Mouse (Mus musculus) embryonic facial prominence, embryonic 11.5 days (tissue): ENCODE results near the gene Wwox. TPM values are rescaled to one million over a fixed set of nuclear protein-coding genes. Genes with fewer than 3 reads are reported as not detected.
A peak's percentile ranks its signal among the peaks of the same experiment; 100 is the strongest.

Experiments
- ATAC-seq: fragments of 200-750 bp; cut with Nextera tagmentation; replicated peaks from 2 replicates; pipeline ENCODE4 v1.8.0; 2017; ENCODE audit warnings: low read depth; ENCODE audit not compliant: insufficient number of reproducible peaks, low FRiP score, low TSS enrichment
- DNase-seq: peaks from one replicate; pipeline ENCODE4 v3.0.0-alpha.2; 2015; ENCODE audit warnings: low spot score
- H3K27ac ChIP-seq: fragments of 300-500 bp; sonication (generic); replicated peaks from 2 replicates; pipeline ENCODE4 v1.5.1; 2014; ENCODE audit warnings: mild to moderate bottlenecking, low read depth, low read length, control low read depth
- H3K27me3 ChIP-seq: fragments of 300-500 bp; sonication (generic); 2 replicates; pipeline ENCODE4 v1.6.1; 2014; ENCODE audit warnings: mild to moderate bottlenecking, low read length, moderate library complexity, mixed read lengths; ENCODE audit not compliant: control insufficient read depth, insufficient read depth
- H3K36me3 ChIP-seq: fragments of 300-500 bp; sonication (generic); replicated peaks from 2 replicates; pipeline ENCODE4 v1.6.1; 2014; ENCODE audit warnings: low read depth, mild to moderate bottlenecking, low read length, moderate library complexity, mixed read lengths; ENCODE audit not compliant: control insufficient read depth, insufficient read depth
- H3K4me1 ChIP-seq: fragments of 300-500 bp; sonication (generic); 2 replicates; pipeline ENCODE4 v1.6.1; 2014; ENCODE audit warnings: low read length, mixed read lengths; ENCODE audit not compliant: control insufficient read depth, insufficient read depth
- H3K4me2 ChIP-seq: fragments of 300-500 bp; sonication (generic); 2 replicates; pipeline ENCODE4 v1.6.1; 2014; ENCODE audit warnings: low read depth, mild to moderate bottlenecking, control low read depth, low read length, moderate library complexity
- H3K4me3 ChIP-seq: fragments of 300-500 bp; sonication (generic); 2 replicates; pipeline ENCODE4 v1.5.1; 2014; ENCODE audit warnings: low read depth, low read length, control low read depth
- H3K9ac ChIP-seq: fragments of 300-500 bp; sonication (generic); replicated peaks from 2 replicates; pipeline ENCODE4 v1.6.1; 2014; ENCODE audit warnings: mild to moderate bottlenecking, control low read depth, low read length
- H3K9me3 ChIP-seq: fragments of 300-500 bp; sonication (generic); replicated peaks from 2 replicates; pipeline ENCODE4 v1.6.1; 2016; ENCODE audit warnings: mild to moderate bottlenecking, low read length, inconsistent platforms, mixed read lengths; ENCODE audit not compliant: control insufficient read depth
- WGBS: fragments of 180-500 bp; shearing (Covaris S2); extraction: QIAGEN DNeasy Blood & Tissue Kit; methylation state at CpG from one replicate; pipeline ENCODE4 v1.1.7; 2014; 5-methylcytosine and 5-hydroxymethylcytosine counted together
- polyA plus RNA-seq: library from polyadenylated mRNA; unstranded; fragments of >200 nt; fragmentation: Nextera tagmentation; extraction: Ambion mirVana; gene quantifications from 2 replicates; pipeline ENCODE4 v1.2.1, GENCODE M21; 2014

Wwox gene
- polyA plus RNA-seq, 1 experiment from 2014 or later: 7.2 TPM

DNA sequence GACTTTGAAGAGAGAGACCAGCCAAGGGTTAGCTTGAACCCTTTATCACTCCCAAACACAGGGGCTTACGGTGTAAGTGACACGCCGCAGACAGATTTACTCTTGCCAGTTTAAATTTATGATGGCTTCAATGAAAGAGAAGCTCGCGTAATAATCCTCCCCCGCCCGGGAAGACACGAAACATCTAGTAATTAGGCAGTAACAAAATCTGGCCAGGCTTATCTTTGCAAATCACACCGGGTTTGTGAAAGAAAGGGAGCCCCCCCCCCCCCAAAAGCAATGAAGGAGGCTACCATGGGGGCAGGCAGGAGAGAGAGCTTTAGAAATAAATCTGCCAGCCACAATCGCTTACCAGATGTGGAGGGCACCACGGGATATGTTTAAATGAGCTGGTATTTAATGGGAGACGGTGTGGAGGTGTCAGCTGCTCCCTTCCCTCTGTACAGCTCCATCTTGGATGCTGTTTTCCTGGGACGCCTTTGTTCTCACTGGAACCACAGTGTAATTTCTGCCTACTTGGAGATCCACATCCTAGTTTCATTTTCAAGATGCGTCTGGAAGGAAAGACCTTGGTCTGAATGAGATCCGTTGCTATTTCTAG, 268.2 kb downstream of the Wwox start:
- Histone ChIP-seq H3K27me3 (no peaks in the 10 kb centered on the region), H3K4me3 (no peak overlapping the region), H3K9ac (no peak overlapping the region), H3K36me3 (no peaks in the 10 kb centered on the region), H3K4me1 (no peaks in the 10 kb centered on the region), H3K27ac (no peak overlapping the region), H3K9me3 (no peaks in the 10 kb centered on the region), H3K4me2 (no peak overlapping the region)
- ATAC-seq (no peak), DNase-seq (no peak)
- WGBS: 69% methylated on average over 15 of the region's 15 CpGs

DNA sequence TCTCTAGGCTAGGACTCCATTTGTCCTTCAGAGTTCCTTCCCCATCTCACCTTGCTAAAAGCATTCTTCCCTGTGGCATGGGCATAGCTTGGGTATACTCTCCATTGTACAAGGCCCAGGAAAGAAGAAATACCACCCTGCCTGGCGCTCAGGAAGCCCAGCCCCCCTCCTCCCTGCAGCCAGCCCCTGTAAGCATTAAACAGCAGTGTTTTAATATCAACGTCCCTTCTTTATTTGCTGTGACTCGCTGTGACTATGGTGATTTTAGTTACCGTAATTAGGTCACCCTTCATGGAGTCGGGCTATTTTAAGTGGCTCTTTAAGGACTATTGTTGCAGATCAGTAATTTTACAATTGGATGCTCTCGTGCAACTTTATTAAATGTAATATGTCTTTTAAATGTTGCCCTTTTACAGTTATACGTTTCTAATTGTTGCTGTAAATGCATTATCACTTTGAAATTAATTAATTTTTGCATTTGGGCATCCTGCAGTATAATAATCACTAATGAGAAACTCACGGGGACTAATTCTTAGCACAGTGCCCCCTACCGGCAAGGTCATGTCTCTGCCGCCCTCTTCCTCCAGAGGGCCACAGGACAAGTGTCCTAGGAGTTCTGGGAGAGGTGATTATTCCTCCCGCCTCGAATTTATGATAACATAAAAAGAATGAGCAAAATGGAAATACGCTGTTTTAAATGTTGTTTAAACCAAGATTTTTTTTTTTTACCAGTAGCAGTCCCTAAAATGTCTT, 276.0 kb downstream of the Wwox start:
- H3K4me1 ChIP-seq: no peaks in the 10 kb centered on the region
- DNase-seq: peak; percentile 22
- no peak for ATAC-seq
- no peak overlapping the region for H3K9ac ChIP-seq
- H3K9me3 ChIP-seq: no peaks in the 10 kb centered on the region
- no peak overlapping the region for H3K4me3 ChIP-seq
- H3K27ac ChIP-seq: no peak overlapping the region
- no peak overlapping the region for H3K4me2 ChIP-seq
- 63% methylated on average over 13 of the region's 13 CpGs for WGBS
- no peaks in the 10 kb centered on the region for H3K27me3 ChIP-seq
- H3K36me3 ChIP-seq: no peaks in the 10 kb centered on the region

DNA sequence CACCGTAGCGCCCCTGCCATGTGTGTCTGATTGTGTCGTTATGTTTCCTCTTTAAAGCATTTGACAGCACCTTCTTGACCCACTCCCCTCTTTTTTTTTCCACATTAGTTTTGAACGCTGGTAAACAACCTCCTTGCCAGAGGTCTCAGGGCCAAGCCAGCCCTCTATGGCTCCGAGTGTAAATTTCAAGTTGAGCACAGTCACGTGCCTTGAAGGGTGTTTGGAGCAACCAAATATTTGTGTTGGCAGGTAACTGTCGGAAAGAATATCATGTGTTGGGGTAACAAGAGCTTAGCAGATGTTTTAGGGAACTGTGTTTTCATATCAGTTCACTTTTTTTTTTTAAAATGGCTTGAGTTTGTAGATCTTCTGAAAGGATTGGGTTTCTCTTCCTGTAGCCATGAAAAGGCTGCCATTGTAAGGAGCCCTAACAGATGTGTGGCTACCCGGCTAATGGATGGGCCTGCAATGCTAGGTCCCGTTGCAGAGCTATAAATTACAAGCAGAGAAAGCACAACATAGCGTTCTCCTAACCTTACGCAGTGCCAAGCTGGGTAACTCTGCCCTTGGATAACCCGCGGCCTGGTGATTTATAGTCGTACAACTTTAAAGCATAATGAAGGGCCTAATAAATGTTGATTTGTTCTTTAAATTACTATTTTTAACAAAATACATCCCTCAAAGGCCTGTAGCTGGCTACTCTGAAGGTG, 277.2 kb downstream of the Wwox start:
- no peaks in the 10 kb centered on the region for H3K27me3 ChIP-seq
- no peak for ATAC-seq
- no peaks in the 10 kb centered on the region for H3K9me3 ChIP-seq
- 60% methylated on average over 14 of the region's 14 CpGs for WGBS
- DNase-seq: peak; percentile 14
- no peaks in the 10 kb centered on the region for H3K4me1 ChIP-seq
- H3K9ac ChIP-seq: no peak overlapping the region
- no peak overlapping the region for H3K4me2 ChIP-seq
- no peak overlapping the region for H3K27ac ChIP-seq
- no peak overlapping the region for H3K4me3 ChIP-seq
- H3K36me3 ChIP-seq: no peaks in the 10 kb centered on the region

DNA sequence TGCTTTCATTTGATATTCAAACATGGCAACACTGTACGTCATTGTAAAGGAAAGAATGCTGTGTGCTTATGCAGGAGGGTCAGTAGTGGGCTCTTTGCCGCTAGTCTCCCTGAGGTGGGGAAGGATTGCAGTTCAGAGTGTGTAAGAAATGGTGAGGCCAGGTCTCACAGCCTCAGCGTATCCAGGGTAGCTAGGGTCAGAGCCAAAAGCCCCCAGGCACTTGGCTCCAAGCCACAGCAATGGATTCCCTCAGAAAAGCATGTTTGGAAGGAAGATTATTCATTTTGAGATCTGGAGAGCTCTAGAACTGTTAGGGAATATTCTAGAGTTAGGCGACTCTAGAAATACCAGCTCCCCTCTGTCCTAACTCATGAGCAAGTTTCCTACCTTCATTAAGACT, 279.4 kb downstream of the Wwox start:
- no peak overlapping the region for H3K4me2 ChIP-seq
- no peak for ATAC-seq

DNA sequence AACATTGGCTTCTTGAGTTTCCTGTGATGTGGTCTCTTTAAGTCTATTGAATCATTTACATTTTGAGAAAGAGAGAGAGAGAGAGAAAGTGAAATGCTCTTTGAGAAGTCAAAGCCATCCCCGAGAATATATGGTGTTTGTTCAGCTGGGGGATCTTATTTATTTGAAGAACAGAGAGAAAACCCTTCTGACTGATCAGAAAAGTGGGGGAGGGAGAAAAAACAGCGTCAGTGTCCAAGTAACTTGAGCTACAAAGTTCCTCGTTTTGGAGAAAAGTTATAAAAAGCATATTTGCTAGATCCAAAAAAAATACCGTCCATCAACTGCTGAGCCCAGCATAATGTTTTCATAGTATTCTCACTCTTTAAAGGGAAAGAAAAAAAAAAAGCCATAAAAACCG, 283.2 kb downstream of the Wwox start:
- H3K9me3 ChIP-seq: no peaks in the 10 kb centered on the region
- H3K27ac ChIP-seq: no peak overlapping the region
- no peak overlapping the region for H3K4me3 ChIP-seq
- H3K36me3 ChIP-seq: no peaks in the 10 kb centered on the region
- H3K4me2 ChIP-seq: no peak overlapping the region
- no peak overlapping the region for H3K9ac ChIP-seq
- H3K4me1 ChIP-seq: no peaks in the 10 kb centered on the region
- DNase-seq: peak; percentile 39
- no peaks in the 10 kb centered on the region for H3K27me3 ChIP-seq
- no peak for ATAC-seq
- 52% methylated on average over 5 of the region's 5 CpGs for WGBS

More for the DNA sequence above, 279.4 kb downstream of the Wwox start:
- H3K9ac ChIP-seq: no peak overlapping the region
- H3K27ac ChIP-seq: no peak overlapping the region
- 76% methylated on average over 4 of the region's 4 CpGs for WGBS
- H3K36me3 ChIP-seq: no peaks in the 10 kb centered on the region
- DNase-seq: no peak
- no peak overlapping the region for H3K4me3 ChIP-seq
- H3K9me3 ChIP-seq: no peaks in the 10 kb centered on the region
- no peaks in the 10 kb centered on the region for H3K4me1 ChIP-seq
- no peaks in the 10 kb centered on the region for H3K27me3 ChIP-seq

DNA sequence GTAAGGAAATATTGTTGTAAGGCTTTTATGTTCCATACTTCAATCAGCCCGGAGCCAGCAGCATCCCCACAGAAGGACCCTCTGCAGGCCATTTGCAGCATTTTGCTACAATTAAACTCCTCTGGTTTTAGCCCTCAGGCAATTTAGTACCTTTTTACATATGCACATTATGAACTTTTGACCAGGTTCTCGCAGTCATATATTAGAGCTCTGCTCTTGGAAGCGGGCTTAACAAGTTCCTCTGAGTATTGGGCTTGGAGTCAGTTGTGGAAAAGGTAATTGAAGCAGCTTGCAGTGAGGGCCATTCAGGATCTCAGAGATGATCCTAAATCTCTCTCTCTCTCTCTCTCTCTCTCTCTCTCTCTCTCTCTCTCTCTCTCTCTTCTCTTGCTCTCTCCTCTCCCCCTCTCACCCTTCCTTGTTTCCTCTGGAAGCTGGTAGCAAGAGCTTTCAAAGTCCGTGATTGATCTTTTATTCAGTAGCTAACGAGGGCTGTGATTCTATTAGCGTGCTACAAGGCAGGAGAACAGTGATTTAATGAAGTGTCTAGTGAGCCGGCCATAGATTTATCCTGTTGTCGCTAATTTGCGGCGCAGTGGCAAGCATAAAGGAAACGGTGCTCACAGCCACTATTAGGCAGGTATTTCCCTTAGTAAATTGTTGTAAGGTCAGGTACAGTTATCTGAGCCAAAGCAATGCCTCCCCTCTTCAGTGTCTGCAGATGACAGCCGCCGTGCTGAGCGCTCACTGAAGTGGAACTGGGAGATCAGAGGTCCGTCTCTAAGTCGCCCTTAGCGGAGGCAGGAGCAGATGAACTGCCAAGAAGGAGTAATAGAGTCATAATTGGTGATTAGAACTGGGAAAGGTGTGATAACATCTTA, 292.0 kb downstream of the Wwox start:
- Histone ChIP-seq H3K9ac (no peak overlapping the region), H3K36me3 (no peaks in the 10 kb centered on the region), H3K27me3 (no peaks in the 10 kb centered on the region), H3K4me2 (no peak overlapping the region), H3K9me3 (no peaks in the 10 kb centered on the region; the same call in 1 of the 2 replicates), H3K4me3 (no peak overlapping the region), H3K4me1 (no peaks in the 10 kb centered on the region), H3K27ac (no peak overlapping the region)
- DNase-seq (no peak), ATAC-seq (no peak)
- WGBS: 59% methylated on average over 17 of the region's 17 CpGs

DNA sequence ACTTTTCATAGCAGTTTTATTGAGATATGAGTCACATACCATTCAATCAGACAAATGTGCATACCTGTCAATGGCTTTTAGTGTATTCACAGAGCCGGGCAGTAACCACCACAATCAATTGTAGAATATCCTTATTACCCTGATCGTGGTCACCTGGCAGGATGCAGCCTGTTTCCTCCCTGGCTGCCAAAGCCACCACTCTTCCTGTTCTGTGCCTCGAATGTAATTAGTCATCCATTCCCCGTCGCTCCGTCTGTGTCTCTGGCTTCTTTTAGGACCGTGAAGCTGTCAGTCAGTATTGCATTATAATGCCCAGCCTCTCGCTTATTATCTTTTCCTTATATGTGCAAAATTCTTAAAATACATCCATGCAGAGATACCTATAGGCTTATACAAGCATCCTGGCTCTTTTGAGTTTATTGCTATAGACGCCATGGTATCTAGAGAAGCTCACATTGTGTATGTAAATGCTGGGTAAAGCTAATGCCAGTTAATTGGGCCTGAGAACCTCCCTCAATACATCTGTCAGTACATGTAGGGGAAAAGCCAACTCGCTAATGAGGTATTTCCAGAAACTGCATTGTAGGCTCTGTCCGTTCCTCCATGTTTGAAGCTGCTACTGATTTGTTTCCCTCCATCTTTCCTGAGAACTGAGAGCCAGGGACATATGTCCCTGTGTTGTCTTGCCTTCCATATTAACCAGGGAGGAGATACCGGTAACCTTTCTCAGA, 303.9 kb downstream of the Wwox start:
- H3K4me2 ChIP-seq: no peak overlapping the region
- H3K9ac ChIP-seq: no peak overlapping the region
- 76% methylated on average over 12 of the region's 12 CpGs for WGBS
- H3K27me3 ChIP-seq: no peaks in the 10 kb centered on the region
- no peak overlapping the region for H3K27ac ChIP-seq
- H3K4me3 ChIP-seq: no peak overlapping the region
- H3K9me3 ChIP-seq: peaks cover 5% of the 10 kb centered on the region
- ATAC-seq: no peak
- no peaks in the 10 kb centered on the region for H3K4me1 ChIP-seq
- no peaks in the 10 kb centered on the region for H3K36me3 ChIP-seq
- no peak for DNase-seq
